Mouse (Mus musculus): ENCODE results near the gene Nucb1. TPM values are rescaled to one million over a fixed set of nuclear protein-coding genes. Genes with fewer than 3 reads are reported as not detected.
A peak's percentile ranks its signal among the peaks of the same experiment; 100 is the strongest.

Gene Nucb1
- polyA plus RNA-seq, 1 experiment from 2014 or later = 124 TPM

GRCm38 (mm10) chr7:45447325-45447990, 62.7 kb downstream of the Nucb1 start:
- Histone ChIP-seq H3K36me3 (ENCODE audit: control insufficient read depth, insufficient read depth) (no peaks in the 10 kb centered on the region; the same call in 1 of the 2 replicates), H3K9me3 (replicated peaks; ENCODE audit: control insufficient read depth, low read length) (no peaks in the 10 kb centered on the region), H3K27ac (ENCODE audit: low read length) (no peak overlapping the region), H3K9ac (ENCODE audit: low read depth, low read length) (no peak overlapping the region), H3K4me3 (ENCODE audit: low read depth, low read length) (no peak overlapping the region), H3K4me2 (ENCODE audit: low read depth, low read length) (0 out of 2 replicates have a peak overlapping the region, but pooled peaks have one; percentile 18), H3K4me1 (ENCODE audit: control insufficient read depth, low read depth, low read length) (peaks cover 14% of the 10 kb centered on the region), H3K27me3 (ENCODE audit: control insufficient read depth, insufficient read depth, low read depth, low read length) (no peaks in the 10 kb centered on the region)
- peak; percentile 49; the same call in 1 of the 2 replicates for ATAC-seq (ENCODE audit: low read depth)
- 25% methylated on average over 11 of the region's 11 CpGs for WGBS (ENCODE audit: insufficient replicate concordance)

GRCm38 (mm10) chr7:45446589-45446988, 63.6 kb downstream of the Nucb1 start:
- Histone ChIP-seq H3K4me3 (ENCODE audit: low read depth, low read length) (no peak overlapping the region), H3K4me2 (ENCODE audit: low read depth, low read length) (no peak overlapping the region), H3K27me3 (ENCODE audit: control insufficient read depth, insufficient read depth, low read depth, low read length) (no peaks in the 10 kb centered on the region), H3K27ac (ENCODE audit: low read length) (no peak overlapping the region), H3K36me3 (ENCODE audit: control insufficient read depth, insufficient read depth) (no peaks in the 10 kb centered on the region; the same call in 1 of the 2 replicates), H3K9ac (ENCODE audit: low read depth, low read length) (no peak overlapping the region), H3K4me1 (ENCODE audit: control insufficient read depth, low read depth, low read length) (peaks cover 10% of the 10 kb centered on the region), H3K9me3 (replicated peaks; ENCODE audit: control insufficient read depth, low read length) (no peaks in the 10 kb centered on the region)
- ATAC-seq (ENCODE audit: low read depth) = no peak

GRCm38 (mm10) chr7:45443526-45444420, 66.4 kb downstream of the Nucb1 start:
- ATAC-seq (ENCODE audit: low read depth) = no peak

More at GRCm38 (mm10) chr7:45443526-45444420, 66.4 kb downstream of the Nucb1 start:
- Histone ChIP-seq H3K27me3 (ENCODE audit: control insufficient read depth, insufficient read depth, low read depth, low read length) (no peaks in the 10 kb centered on the region), H3K4me1 (ENCODE audit: control insufficient read depth, low read depth, low read length) (peaks cover 5% of the 10 kb centered on the region), H3K4me3 (ENCODE audit: low read depth, low read length) (no peak overlapping the region), H3K36me3 (ENCODE audit: control insufficient read depth, insufficient read depth) (peaks cover 2% of the 10 kb centered on the region; the same call in 1 of the 2 replicates), H3K9me3 (replicated peaks; ENCODE audit: control insufficient read depth, low read length) (no peaks in the 10 kb centered on the region), H3K27ac (ENCODE audit: low read length) (no peak overlapping the region), H3K4me2 (ENCODE audit: low read depth, low read length) (no peak overlapping the region), H3K9ac (ENCODE audit: low read depth, low read length) (no peak overlapping the region)
- 56% methylated on average over 22 of the region's 22 CpGs for WGBS (ENCODE audit: insufficient replicate concordance)

Small RNA genes lying within 50 kb of the gene (microRNA-seq; reads per million reads assigned to microRNA genes)
- gene Gm22133 = 0.74 reads per million

Other genes with a start within 250 kb of the Nucb1 start
- gene Slc6a21, start 232.9 kb downstream of the Nucb1 start, polyA plus RNA-seq (2015; fragmentation: Nextera tagmentation; extraction: Ambion mirVana) = not detected in 2 replicates
- gene Trpm4, start 176.6 kb downstream of the Nucb1 start, polyA plus RNA-seq (2015; fragmentation: Nextera tagmentation; extraction: Ambion mirVana) = 0.85 and 1.7 TPM in 2 replicates
- gene Hrc, start 175.1 kb downstream of the Nucb1 start, polyA plus RNA-seq (2015; fragmentation: Nextera tagmentation; extraction: Ambion mirVana) = 0.39 and 0.60 TPM in 2 replicates
- 0.15 and 0.19 TPM in 2 replicates for gene Ppfia3, start 143.4 kb downstream of the Nucb1 start, polyA plus RNA-seq (2015; fragmentation: Nextera tagmentation; extraction: Ambion mirVana)
- gene Lin7b, start 139.8 kb downstream of the Nucb1 start, polyA plus RNA-seq (2015; fragmentation: Nextera tagmentation; extraction: Ambion mirVana) = not detected in 2 replicates
- 64.2 and 70.1 TPM in 2 replicates for gene Snrnp70, start 114.7 kb downstream of the Nucb1 start, polyA plus RNA-seq (2015; fragmentation: Nextera tagmentation; extraction: Ambion mirVana)
- not detected in 2 replicates for gene Kcna7, start 104.8 kb downstream of the Nucb1 start, polyA plus RNA-seq (2015; fragmentation: Nextera tagmentation; extraction: Ambion mirVana)
- 0.09 and 0.26 TPM in 2 replicates for gene Ntf5, start 96.7 kb downstream of the Nucb1 start, polyA plus RNA-seq (2015; fragmentation: Nextera tagmentation; extraction: Ambion mirVana)
- gene Lhb, start 89.6 kb downstream of the Nucb1 start, polyA plus RNA-seq (2015; fragmentation: Nextera tagmentation; extraction: Ambion mirVana) = not detected in 2 replicates
- gene Gys1, start 75.6 kb downstream of the Nucb1 start, polyA plus RNA-seq (2015; fragmentation: Nextera tagmentation; extraction: Ambion mirVana) = 7.6 and 8.9 TPM in 2 replicates
- gene Ruvbl2, start 72.3 kb downstream of the Nucb1 start, polyA plus RNA-seq (2015; fragmentation: Nextera tagmentation; extraction: Ambion mirVana) = 58.8 and 59.4 TPM in 2 replicates
- gene Ftl1, start 50.5 kb downstream of the Nucb1 start, polyA plus RNA-seq (2015; fragmentation: Nextera tagmentation; extraction: Ambion mirVana) = 6,125 and 6,166 TPM in 2 replicates
- 63.3 and 63.4 TPM in 2 replicates for gene Bax, start 43.5 kb downstream of the Nucb1 start, polyA plus RNA-seq (2015; fragmentation: Nextera tagmentation; extraction: Ambion mirVana)
- 0.41 and 0.75 TPM in 2 replicates for gene Tulp2, start 28.5 kb downstream of the Nucb1 start, polyA plus RNA-seq (2015; fragmentation: Nextera tagmentation; extraction: Ambion mirVana)
- not detected in 2 replicates for gene Gm45808, start 23.6 kb downstream of the Nucb1 start, polyA plus RNA-seq (2015; fragmentation: Nextera tagmentation; extraction: Ambion mirVana)
- 2.5 and 3.3 TPM in 2 replicates for gene Dhdh, start 21.6 kb downstream of the Nucb1 start, polyA plus RNA-seq (2015; fragmentation: Nextera tagmentation; extraction: Ambion mirVana)
- gene Ppp1r15a, start 15.9 kb upstream of the Nucb1 start, polyA plus RNA-seq (2015; fragmentation: Nextera tagmentation; extraction: Ambion mirVana) = 293 and 328 TPM in 2 replicates
- 0.47 and 0.78 TPM in 2 replicates for gene Plekha4, start 15.9 kb upstream of the Nucb1 start, polyA plus RNA-seq (2015; fragmentation: Nextera tagmentation; extraction: Ambion mirVana)
- gene Hsd17b14, start 44.5 kb upstream of the Nucb1 start, polyA plus RNA-seq (2015; fragmentation: Nextera tagmentation; extraction: Ambion mirVana) = 1.3 and 1.8 TPM in 2 replicates
- gene Bcat2, start 59.7 kb upstream of the Nucb1 start, polyA plus RNA-seq (2015; fragmentation: Nextera tagmentation; extraction: Ambion mirVana) = 44.0 and 44.6 TPM in 2 replicates
- not detected in 2 replicates for gene Fgf21, start 105.1 kb upstream of the Nucb1 start, polyA plus RNA-seq (2015; fragmentation: Nextera tagmentation; extraction: Ambion mirVana)
- gene Fut1, start 106.9 kb upstream of the Nucb1 start, polyA plus RNA-seq (2015; fragmentation: Nextera tagmentation; extraction: Ambion mirVana) = not detected in 2 replicates
- gene Izumo1, start 111.4 kb upstream of the Nucb1 start, polyA plus RNA-seq (2015; fragmentation: Nextera tagmentation; extraction: Ambion mirVana) = 0.05 and 0.06 TPM in 2 replicates
- gene Rasip1, start 117.1 kb upstream of the Nucb1 start, polyA plus RNA-seq (2015; fragmentation: Nextera tagmentation; extraction: Ambion mirVana) = 1.7 and 1.8 TPM in 2 replicates
- 0.58 and 1.3 TPM in 2 replicates for gene Mamstr, start 129.6 kb upstream of the Nucb1 start, polyA plus RNA-seq (2015; fragmentation: Nextera tagmentation; extraction: Ambion mirVana)
- 0.02 and 0.08 TPM in 2 replicates for gene Fut2, start 156.0 kb upstream of the Nucb1 start, polyA plus RNA-seq (2015; fragmentation: Nextera tagmentation; extraction: Ambion mirVana)
- not detected in 2 replicates for gene Ntn5, start 173.6 kb upstream of the Nucb1 start, polyA plus RNA-seq (2015; fragmentation: Nextera tagmentation; extraction: Ambion mirVana)
- 0.05 TPM in 1 of 2 replicates, not detected in the other for gene Sec1, start 184.0 kb upstream of the Nucb1 start, polyA plus RNA-seq (2015; fragmentation: Nextera tagmentation; extraction: Ambion mirVana)
- gene Car11, start 189.4 kb upstream of the Nucb1 start, polyA plus RNA-seq (2015; fragmentation: Nextera tagmentation; extraction: Ambion mirVana) = 0.23 and 0.37 TPM in 2 replicates
- gene Dbp, start 194.7 kb upstream of the Nucb1 start, polyA plus RNA-seq (2015; fragmentation: Nextera tagmentation; extraction: Ambion mirVana) = 0.27 and 0.32 TPM in 2 replicates
- gene Rpl18, start 205.1 kb upstream of the Nucb1 start, polyA plus RNA-seq (2015; fragmentation: Nextera tagmentation; extraction: Ambion mirVana) = 460 and 502 TPM in 2 replicates
- gene Sphk2, start 207.6 kb upstream of the Nucb1 start, polyA plus RNA-seq (2015; fragmentation: Nextera tagmentation; extraction: Ambion mirVana) = 11.0 and 13.9 TPM in 2 replicates
- gene Fam83e, start 210.8 kb upstream of the Nucb1 start, polyA plus RNA-seq (2015; fragmentation: Nextera tagmentation; extraction: Ambion mirVana) = 0.16 and 0.30 TPM in 2 replicates
- not detected in 2 replicates for gene Spaca4, start 215.4 kb upstream of the Nucb1 start, polyA plus RNA-seq (2015; fragmentation: Nextera tagmentation; extraction: Ambion mirVana)

Measured in liver, embryonic 16.5 days (tissue).